Mouse (Mus musculus): Measurements from ENCODE around the gene Rgs1. TPM values are rescaled to one million over a fixed set of nuclear protein-coding genes. Genes with fewer than 3 reads are reported as not detected.

Rgs1 gene
- total RNA-seq (2023), result 100 to 1,000 TPM; 124 to 147 TPM

DNA sequence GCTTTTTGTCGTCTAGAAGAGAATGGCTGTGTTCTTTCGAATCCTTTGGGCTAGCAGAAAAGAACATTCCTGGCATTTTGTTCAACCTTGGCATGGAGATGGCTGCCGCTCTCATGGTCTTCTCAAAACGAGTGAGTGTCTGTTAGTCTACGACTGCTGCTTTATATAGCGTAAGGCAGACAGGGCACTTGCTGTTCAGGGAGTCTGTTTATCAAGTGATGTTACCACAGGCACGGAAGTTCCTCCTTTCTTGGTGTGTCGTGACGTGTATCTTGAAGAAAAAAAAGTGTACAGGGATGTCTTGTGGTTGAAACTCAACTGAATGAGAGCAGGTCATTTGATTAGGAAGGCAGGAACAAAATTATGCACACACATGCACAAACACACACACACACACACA lies at the start of gene Rgs1:
TSS of gene Rgs1 (minus strand) at position 320 of the 400 bp plus-strand sequence.

Other genes starting within 250 kb of the Rgs1 start
- 100 to 1,000 TPM in 1 of 2 experiments, 10 to 100 TPM in 1; 87.6 to 111 TPM for gene Rgs2, start 245.1 kb downstream of the Rgs1 start, total RNA-seq (2023)
- not detected for gene Rgs13, start 71.9 kb downstream of the Rgs1 start, total RNA-seq (2023)

Data from T-cell, adult 66 days (primary cell).